Mouse (Mus musculus) neural tube, embryonic 14.5 days (tissue): ENCODE measurements around the gene Irf5. TPM values are rescaled to one million over a fixed set of nuclear protein-coding genes. Genes with fewer than 3 reads are reported as not detected.

Experiments
- ATAC-seq: fragments of 200-750 bp; cut with Nextera tagmentation; 2 replicates; pipeline ENCODE4 v1.8.0; 2017; ENCODE audit warnings: low read depth, mild to moderate bottlenecking, moderate TSS enrichment, moderate library complexity
- H3K27ac ChIP-seq: fragments of 300-500 bp; sonication (generic); 2 replicates; pipeline ENCODE4 v1.5.1; 2014; ENCODE audit warnings: low read depth, mild to moderate bottlenecking, control low read depth, low read length, moderate library complexity, mixed read lengths
- H3K27me3 ChIP-seq: fragments of 300-500 bp; sonication (generic); 2 replicates; pipeline ENCODE4 v1.6.1; 2014; ENCODE audit warnings: low read length; ENCODE audit not compliant: control insufficient read depth, insufficient read depth
- H3K36me3 ChIP-seq: fragments of 300-500 bp; sonication (generic); 2 replicates; pipeline ENCODE4 v1.6.1; 2014; ENCODE audit warnings: low read length, mixed read lengths; ENCODE audit not compliant: control insufficient read depth, insufficient read depth
- H3K4me1 ChIP-seq: fragments of 300-500 bp; sonication (generic); 2 replicates; pipeline ENCODE4 v1.6.1; 2014; ENCODE audit warnings: low read length; ENCODE audit not compliant: control insufficient read depth, insufficient read depth
- H3K4me2 ChIP-seq: fragments of 300-500 bp; sonication (generic); 2 replicates; pipeline ENCODE4 v1.6.1; 2014; ENCODE audit warnings: mild to moderate bottlenecking, low read depth, low read length, control low read depth
- H3K4me3 ChIP-seq: fragments of 300-500 bp; sonication (generic); 2 replicates; pipeline ENCODE4 v1.5.1; 2014; ENCODE audit warnings: low read depth, low read length, control low read depth, mixed read lengths
- H3K9ac ChIP-seq: fragments of 300-500 bp; sonication (generic); replicated peaks from 2 replicates; pipeline ENCODE4 v1.6.1; 2014; ENCODE audit warnings: low read depth, mild to moderate bottlenecking, control low read depth, low read length, mixed read lengths
- H3K9me3 ChIP-seq: fragments of 300-500 bp; sonication (generic); 2 replicates; pipeline ENCODE4 v1.6.1; 2016; ENCODE audit warnings: low read length; ENCODE audit not compliant: control insufficient read depth
- WGBS: fragments of 180-500 bp; shearing (Covaris S2); extraction: QIAGEN DNeasy Blood & Tissue Kit; methylation state at CpG from one replicate; pipeline ENCODE4 v1.1.7; 2014; 5-methylcytosine and 5-hydroxymethylcytosine counted together
- polyA plus RNA-seq: library from polyadenylated mRNA; unstranded; fragments of >200 nt; fragmentation: Nextera tagmentation; extraction: Ambion mirVana; gene quantifications from 2 replicates; pipeline ENCODE4 v1.2.1, GENCODE M21; 2014

Irf5 gene
- polyA plus RNA-seq, 1 experiment from 2014 or later: 0.95 TPM

GRCm38 (mm10) chr6:29535316-29535715 is 8.9 kb downstream of the Irf5 start:
- 0 out of 2 replicates have a peak, but pooled peaks cover 1% of the 10 kb centered on the region for H3K36me3 ChIP-seq
- H3K4me3 ChIP-seq: no peak overlapping the region
- no peak overlapping the region for H3K27ac ChIP-seq
- H3K9me3 ChIP-seq: no peaks in the 10 kb centered on the region
- no peak for ATAC-seq
- H3K27me3 ChIP-seq: 0 out of 2 replicates have a peak, but pooled peaks cover 2% of the 10 kb centered on the region
- no peaks in the 10 kb centered on the region for H3K4me1 ChIP-seq
- WGBS: 80% methylated on average over 6 of the region's 6 CpGs
- H3K4me2 ChIP-seq: no peak overlapping the region
- no peak overlapping the region for H3K9ac ChIP-seq

GRCm38 (mm10) chr6:29536651-29537193 is 10.3 kb downstream of the Irf5 start:
- Histone ChIP-seq H3K9me3 (no peaks in the 10 kb centered on the region), H3K4me3 (no peak overlapping the region), H3K27ac (no peak overlapping the region), H3K27me3 (no peaks in the 10 kb centered on the region), H3K36me3 (peaks cover 11% of the 10 kb centered on the region; the same call in 1 of the 2 replicates), H3K4me1 (no peaks in the 10 kb centered on the region), H3K9ac (no peak overlapping the region), H3K4me2 (no peak overlapping the region)
- 82% methylated on average over 4 of the region's 4 CpGs for whole genome bisulfite sequencing
- ATAC-seq: no peak

GRCm38 (mm10) chr6:29537221-29537620 is 10.8 kb downstream of the Irf5 start:
- Histone ChIP-seq H3K36me3 (peaks cover 16% of the 10 kb centered on the region), H3K4me2 (no peak overlapping the region), H3K9me3 (no peaks in the 10 kb centered on the region), H3K4me3 (no peak overlapping the region), H3K4me1 (no peaks in the 10 kb centered on the region), H3K27ac (no peak overlapping the region), H3K27me3 (no peaks in the 10 kb centered on the region), H3K9ac (no peak overlapping the region)
- ATAC-seq: no peak
- WGBS: 88% methylated on average over 3 of the region's 3 CpGs

GRCm38 (mm10) chr6:29539502-29539901 is 13.1 kb downstream of the Irf5 start:
- no peak for ATAC-seq
- no peaks in the 10 kb centered on the region for H3K27me3 ChIP-seq

GRCm38 (mm10) chr6:29540223-29540622 is 13.8 kb downstream of the Irf5 start:
- Histone ChIP-seq H3K4me1 (no peaks in the 10 kb centered on the region), H3K27me3 (no peaks in the 10 kb centered on the region), H3K9me3 (no peaks in the 10 kb centered on the region), H3K9ac (no peak overlapping the region), H3K4me3 (no peak overlapping the region), H3K27ac (no peak overlapping the region), H3K36me3 (peaks cover 33% of the 10 kb centered on the region), H3K4me2 (no peak overlapping the region)
- WGBS: 82% methylated on average over 6 of the region's 6 CpGs
- ATAC-seq: no peak

More at GRCm38 (mm10) chr6:29539502-29539901, 13.1 kb downstream of the Irf5 start:
- 88% methylated on average over 8 of the region's 8 CpGs for WGBS
- H3K9me3 ChIP-seq: no peaks in the 10 kb centered on the region
- H3K36me3 ChIP-seq: peaks cover 31% of the 10 kb centered on the region
- H3K27ac ChIP-seq: no peak overlapping the region
- no peak overlapping the region for H3K9ac ChIP-seq
- H3K4me3 ChIP-seq: no peak overlapping the region
- no peak overlapping the region for H3K4me2 ChIP-seq
- H3K4me1 ChIP-seq: no peaks in the 10 kb centered on the region

- Histone ChIP-seq H3K27ac (no peak overlapping the region), H3K27me3 (no peaks in the 10 kb centered on the region), H3K4me2 (no peak overlapping the region), H3K36me3 (peaks cover 40% of the 10 kb centered on the region), H3K9me3 (no peaks in the 10 kb centered on the region), H3K4me3 (no peak overlapping the region), H3K9ac (no peak overlapping the region), H3K4me1 (no peaks in the 10 kb centered on the region)
- WGBS: 94% methylated on average over 1 of the region's 1 CpGs
- no peak for ATAC-seq
Observed at GRCm38 (mm10) chr6:29540956-29541355, 14.5 kb downstream of the Irf5 start.

GRCm38 (mm10) chr6:29545611-29546010 is 19.2 kb downstream of the Irf5 start:
- no peak overlapping the region for H3K27ac ChIP-seq
- 96% methylated on average over 2 of the region's 2 CpGs for WGBS
- no peaks in the 10 kb centered on the region for H3K9me3 ChIP-seq
- ATAC-seq: no peak
- H3K27me3 ChIP-seq: no peaks in the 10 kb centered on the region
- no peak overlapping the region for H3K4me3 ChIP-seq
- no peak overlapping the region for H3K4me2 ChIP-seq
- no peak overlapping the region for H3K9ac ChIP-seq
- no peaks in the 10 kb centered on the region for H3K4me1 ChIP-seq
- H3K36me3 ChIP-seq: peaks cover 43% of the 10 kb centered on the region

- H3K27ac ChIP-seq: no peak overlapping the region
- H3K4me3 ChIP-seq: no peak overlapping the region
- no peak for ATAC-seq
- H3K36me3 ChIP-seq: peaks cover 44% of the 10 kb centered on the region
- no peak overlapping the region for H3K9ac ChIP-seq
- no peak overlapping the region for H3K4me2 ChIP-seq
- no peaks in the 10 kb centered on the region for H3K4me1 ChIP-seq
- no peaks in the 10 kb centered on the region for H3K9me3 ChIP-seq
- H3K27me3 ChIP-seq: no peaks in the 10 kb centered on the region
Observed at GRCm38 (mm10) chr6:29547582-29547981, 21.2 kb downstream of the Irf5 start.

- Histone ChIP-seq H3K9me3 (no peaks in the 10 kb centered on the region), H3K27me3 (no peaks in the 10 kb centered on the region), H3K4me1 (no peaks in the 10 kb centered on the region), H3K36me3 (peaks cover 40% of the 10 kb centered on the region), H3K4me2 (no peak overlapping the region), H3K9ac (no peak overlapping the region), H3K4me3 (no peak overlapping the region), H3K27ac (no peak overlapping the region)
- WGBS: 91% methylated on average over 1 of the region's 1 CpGs
- no peak for ATAC-seq
Observed at GRCm38 (mm10) chr6:29548086-29548485, 21.7 kb downstream of the Irf5 start.
